Mouse (Mus musculus) T-helper 1 cell (primary cell): ENCODE results near the gene Fgd3.

Experiments used
- in situ Hi-C: fragments of 300-600 bp; cut with MboI, MseI; formaldehyde crosslinking; loops from one replicate; pipeline ENCODE4 v1.15.1; 2025; ENCODE audit warnings: high pct_unique_total_duplicates

The Fgd3 gene

DNA sequence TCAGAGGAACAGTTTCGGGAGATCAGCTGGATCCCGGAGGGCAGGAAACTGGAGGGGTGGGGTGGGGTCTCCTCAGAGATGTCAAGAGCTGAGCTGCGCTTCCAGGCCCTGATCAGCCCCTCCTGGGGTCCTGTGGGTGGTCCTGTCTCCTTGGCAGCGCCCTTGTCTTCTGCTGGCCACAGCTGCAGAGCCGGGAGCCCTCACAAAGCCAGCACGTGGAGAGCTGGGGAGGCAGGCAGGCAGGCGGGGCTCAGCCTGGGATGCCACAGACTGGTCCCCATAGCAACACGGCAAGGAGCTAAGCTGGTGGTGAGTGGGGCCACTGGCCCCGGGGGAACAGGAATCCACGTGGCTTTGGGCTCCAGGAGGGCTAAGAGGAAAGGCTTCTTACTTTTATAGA, at the start of gene Fgd3:
Gene Fgd3, minus strand, starts transcription at position 272 of the 400 bp plus-strand sequence.
- in situ Hi-C loops, result no loop called here

DNA sequence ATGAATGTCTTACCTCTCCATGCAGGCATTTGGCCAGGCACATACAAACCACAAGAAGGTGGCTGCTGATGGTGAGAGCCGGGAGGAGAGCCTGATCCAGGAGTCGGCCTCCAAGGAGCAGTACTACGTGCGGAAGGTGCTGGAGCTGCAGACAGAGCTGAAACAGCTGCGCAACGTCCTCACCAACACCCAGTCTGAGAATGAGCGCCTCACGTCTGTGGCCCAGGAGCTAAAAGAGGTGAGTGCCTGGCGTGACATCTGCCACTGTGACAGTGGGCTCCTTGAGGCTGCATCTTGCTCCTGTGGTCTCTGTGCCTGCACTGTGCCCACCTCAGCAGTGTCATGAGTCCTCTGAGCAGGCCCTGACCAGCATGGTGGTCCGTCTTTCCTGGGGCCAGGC, 49.3 kb upstream of the Fgd3 start:
- in situ Hi-C loops, result no loop called here

DNA sequence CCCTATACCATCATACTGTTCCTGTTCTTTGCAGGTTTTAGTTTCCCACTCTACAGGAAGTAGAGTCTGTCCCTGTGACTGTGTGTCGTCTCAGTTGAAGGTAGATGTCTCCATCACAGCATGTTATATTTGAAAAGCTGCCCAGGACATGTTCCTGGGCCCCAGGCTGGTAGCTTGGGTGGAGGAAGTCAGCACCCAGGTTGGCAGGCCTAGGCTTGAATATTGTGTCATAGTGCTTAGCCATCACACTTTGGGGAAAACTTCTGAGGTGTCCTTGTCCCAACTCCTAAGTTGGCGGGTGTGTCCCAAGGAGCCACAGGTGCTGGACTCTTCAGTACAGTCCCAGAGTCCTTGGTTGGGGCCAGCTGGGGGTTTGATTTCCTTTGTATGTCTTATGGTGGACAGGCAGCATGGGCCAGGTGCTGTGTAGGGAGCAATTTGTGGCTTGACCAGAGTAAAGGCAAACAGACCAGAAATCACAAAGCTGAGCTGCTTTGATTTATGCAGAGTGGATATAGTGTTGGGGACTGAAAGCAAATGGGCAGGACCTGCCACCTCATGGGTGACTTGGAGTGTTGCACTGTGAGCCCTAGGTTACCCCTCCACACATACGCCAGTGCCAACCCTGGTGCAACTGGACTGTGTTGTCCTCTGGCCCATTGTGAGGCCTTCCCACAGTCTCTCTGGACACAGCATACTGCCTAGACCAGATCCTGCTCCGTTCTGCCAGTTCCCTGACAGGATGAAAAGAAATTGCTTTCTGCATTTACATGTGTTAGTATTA, 47.7 kb upstream of the Fgd3 start:
- in situ Hi-C loops, result no loop called here

DNA sequence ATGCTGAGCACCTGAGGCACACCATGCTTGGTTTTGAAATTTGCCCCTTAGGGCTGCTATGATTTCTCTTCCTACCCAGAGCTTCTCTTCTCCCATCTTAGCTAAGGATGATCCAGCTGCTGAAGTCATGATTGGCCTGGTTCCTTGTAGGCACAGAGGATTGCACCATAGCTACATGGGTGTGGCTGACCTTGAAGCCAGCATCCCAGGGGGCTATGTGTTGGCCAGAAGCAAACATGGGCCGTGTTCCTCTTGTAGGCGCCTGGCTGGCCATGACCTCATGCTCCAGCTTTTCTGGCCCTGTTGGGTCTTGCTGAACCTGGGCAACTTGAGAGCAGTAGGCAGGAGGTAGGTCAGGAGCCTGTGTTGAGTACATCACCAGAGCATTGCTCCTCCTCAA, 44.6 kb upstream of the Fgd3 start:
- in situ Hi-C loops, result no loop called here

DNA sequence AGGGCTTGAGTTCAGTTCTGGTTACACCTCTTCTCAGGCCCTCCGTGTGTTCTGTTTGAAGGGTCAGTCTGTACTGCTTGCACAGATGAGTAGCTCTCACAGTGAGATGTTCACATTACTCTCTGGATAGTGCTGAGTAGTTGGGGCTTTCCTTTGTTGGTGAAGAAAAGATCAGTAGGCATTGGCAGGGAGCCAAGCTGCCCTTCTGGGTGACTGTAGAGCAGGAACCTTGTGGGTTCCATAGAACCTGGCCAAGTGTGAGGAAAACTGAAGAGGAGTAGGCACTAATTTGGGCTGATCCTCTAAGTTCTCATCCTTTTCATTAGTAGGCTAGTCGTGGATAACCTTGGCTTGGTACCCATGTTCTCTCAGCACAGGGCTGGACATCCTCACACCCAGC, 42.7 kb upstream of the Fgd3 start:
- in situ Hi-C loops, result no loop called here

DNA sequence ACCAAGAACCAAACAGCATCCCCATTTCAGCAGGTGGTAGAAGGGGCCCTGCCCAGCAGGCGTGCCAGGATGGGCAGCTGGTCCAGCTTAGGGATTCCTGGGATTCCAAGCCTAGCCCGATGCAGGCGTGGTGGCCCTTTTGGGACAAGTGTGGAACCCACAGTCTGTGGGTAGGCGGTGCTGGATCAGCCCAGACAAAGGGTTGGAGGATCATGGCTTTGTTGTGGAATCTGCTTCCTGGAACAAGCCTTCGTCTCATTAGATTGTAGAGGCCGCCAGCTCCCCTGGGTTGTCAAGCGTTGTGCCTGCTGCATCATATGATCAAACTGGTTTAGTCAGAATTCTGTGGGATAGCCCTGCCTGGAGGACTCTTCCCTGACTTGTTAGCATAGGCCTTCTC, 42.3 kb upstream of the Fgd3 start:
- in situ Hi-C loops, result no loop called here

DNA sequence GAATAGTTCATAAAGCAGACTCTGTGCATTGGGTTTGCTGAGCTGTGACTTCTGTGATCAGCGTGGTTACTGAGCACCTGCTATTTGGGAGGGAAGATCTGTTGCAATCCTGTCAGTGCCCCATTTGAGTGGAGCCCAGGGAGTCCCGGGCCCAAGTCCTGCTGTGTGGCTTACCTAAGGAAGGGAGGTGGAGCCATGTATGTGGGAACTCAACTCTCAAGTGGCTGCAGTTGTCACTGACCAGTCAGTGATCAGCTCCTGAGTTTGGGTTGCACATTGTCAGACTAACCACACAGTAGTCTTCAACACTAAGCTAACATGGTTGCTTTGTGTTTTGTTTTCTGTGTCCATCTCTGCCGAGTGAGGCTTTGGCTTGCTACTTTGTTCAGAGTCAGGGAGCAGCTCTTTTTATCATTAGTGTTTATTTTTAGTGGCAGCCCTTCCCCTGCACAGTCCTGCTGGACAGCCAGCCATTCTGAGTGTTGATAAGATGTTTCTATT, 40.8 kb upstream of the Fgd3 start:
- in situ Hi-C loops, result no loop called here

DNA sequence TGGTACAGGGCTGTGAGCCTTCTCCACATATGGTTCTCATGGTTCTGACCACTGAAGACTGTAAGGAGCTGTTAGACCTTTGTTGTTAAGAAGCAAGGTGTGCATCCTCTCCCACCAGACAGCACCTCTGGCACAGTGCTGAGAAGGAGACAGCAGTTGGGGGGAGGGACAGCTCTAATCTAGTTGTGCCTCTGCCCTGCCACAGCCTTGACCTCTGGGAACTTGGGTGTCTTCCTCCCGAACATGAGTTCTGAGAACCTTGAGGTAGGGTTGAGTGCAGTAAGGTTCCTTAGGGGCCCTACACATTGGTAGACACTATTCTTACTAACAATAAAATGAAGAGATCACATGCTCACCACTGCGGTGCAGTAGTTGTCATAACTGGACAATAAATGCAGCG, 38.1 kb upstream of the Fgd3 start:
- in situ Hi-C loops, result no loop called here

DNA sequence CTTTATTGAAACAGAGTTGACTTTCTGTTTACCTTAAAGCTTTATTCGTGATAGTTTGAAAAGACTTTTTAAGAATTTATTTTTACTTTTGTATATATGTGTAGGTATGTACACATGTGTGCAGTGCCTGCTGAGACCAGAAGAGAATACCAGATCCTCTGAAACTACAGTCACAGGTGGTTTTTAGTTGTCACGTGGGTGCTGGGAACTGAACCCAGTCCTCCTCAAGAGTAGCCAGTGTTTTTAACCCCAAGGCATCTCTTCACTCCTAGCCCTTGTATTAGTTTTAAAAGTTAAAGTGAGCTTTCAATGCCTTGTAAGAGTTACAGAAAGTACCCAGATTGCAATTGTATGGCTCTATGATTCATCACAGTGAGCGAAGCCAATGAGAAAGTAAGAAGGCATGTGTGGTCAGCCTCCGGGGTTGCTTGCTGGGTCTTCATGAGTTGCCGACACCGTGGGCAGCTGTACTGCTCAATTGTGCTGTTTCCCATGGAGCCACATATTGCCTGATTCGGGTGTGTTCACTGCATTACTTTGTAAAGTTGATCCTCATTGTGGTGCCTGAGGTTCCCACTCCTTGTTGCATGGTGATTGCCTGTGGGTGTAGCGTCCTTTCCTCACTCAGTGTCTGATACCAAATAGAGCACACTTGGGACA, 37.4 kb upstream of the Fgd3 start:
- in situ Hi-C loops, result no loop called here

DNA sequence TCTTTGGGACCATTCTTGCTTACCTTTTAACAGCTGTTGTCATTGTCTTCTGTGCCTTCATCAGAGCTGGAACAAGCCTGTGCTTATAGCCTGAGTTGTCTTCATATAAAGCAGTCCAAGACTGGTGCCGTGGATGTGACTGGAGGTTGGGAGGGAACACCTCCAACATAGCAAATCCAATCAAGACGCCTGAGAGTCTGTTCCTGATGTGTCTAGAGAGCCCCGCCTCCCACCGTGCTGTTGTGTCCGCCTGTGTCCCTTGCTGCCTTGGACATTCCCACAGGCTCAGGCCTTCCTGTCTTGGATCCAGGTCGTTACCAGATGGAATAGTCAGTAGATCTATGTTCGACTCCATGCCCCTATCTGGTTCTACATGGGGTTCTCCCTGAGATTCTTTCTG, 36.0 kb upstream of the Fgd3 start:
- in situ Hi-C loops, result no loop called here

DNA sequence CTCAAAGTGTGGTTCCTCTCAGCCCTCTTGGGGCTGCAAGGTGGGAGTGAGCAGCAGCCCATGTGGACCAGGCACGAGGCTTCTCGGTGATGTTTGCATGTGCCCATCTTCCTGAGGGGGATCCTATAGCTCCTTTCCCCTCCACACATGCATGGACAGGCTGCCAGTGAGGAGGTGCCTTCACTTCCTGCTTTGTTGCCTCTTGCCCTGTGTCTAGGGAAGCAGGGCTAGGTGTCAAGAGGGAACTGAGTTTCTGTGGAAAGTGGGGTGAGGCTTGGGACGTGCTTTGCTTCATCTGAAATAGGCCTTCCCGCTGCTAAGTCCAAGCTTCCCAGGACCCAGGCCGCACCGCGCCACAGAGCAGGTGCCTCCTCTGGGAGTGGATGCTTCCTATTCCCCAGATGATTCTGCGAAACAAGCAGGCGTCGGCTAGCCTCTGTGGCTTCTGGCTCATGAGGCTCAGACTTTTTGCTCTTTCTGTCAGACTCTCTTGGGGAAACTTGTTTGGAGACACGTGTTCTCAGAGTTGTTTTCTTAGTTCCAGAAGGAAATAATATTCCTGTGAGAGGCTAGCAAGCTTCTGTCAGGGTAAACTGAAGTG, 35.5 kb upstream of the Fgd3 start:
- in situ Hi-C loops, result no loop called here

DNA sequence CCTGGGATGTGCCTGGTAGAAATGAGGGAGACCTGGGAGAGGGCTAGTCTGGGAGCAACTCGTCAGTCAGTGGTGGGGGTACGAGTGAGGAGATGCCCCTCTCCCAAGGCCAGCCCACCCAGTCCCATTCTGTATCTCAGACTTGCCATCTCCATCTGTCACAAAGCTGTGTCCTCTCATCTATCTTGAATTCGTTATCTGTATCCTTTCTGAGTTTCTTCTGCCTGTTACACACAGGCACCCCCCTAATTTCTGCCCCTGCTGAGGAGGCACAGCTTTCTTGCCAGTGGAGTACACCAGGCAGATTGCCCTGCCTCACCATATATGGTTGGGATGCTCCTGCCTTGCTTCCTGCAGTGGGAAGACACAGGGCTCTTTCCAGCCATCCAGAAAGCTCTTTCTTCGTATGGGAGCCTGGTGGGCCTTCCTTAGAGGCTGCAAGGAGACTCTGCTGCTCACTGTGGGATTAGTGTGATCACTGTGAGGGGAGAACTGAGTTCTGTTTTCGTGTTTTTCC, 33.9 kb upstream of the Fgd3 start:
- in situ Hi-C loops, result no loop called here

DNA sequence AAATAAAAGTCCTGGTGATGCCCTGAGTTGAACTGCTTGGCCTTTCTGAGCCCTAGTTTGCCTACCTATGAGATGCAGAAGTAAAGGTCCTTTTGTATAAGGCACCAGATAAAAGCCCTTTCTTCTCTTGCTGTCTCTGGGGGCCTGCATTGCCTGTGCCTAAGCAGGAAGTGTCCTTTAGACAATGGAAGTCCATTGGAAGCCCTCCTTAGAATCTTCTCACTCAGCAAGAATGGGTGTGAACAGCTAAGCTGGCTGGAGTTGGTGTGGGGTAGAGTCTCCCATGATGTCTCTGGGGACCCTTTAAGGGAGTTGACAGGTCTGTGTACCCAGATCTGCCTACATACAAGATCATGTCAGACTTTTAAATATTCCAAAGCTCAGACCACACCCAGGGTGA, 33.3 kb upstream of the Fgd3 start:
- in situ Hi-C loops, result no loop called here

DNA sequence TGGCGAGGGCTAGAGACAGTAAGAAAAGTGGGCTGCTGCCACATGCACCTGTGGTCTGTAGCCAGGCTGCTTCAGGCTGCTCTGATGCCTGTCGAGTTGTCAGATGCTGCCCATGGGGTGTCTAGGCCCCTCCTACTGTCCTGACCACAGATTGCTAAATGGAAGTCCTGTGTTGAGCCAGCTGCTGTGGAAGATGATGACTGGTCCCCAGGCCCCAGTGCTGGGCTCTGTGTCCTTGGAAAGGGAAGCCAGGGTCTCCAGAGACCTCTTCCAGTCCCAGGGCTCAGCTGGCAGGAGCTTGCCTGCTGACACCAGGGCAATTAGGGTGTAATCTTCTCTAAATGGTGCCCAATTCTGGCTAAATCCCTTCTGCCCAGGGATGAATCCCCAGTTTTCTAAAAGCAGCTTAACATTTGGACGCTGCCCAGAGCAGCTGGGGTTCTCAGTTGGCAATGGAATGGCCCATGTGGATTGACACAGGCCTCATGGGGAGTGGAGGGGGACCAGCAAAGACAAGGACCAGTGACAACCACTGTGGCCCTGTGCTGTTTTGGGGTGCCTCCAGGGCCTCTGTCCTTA, 32.6 kb upstream of the Fgd3 start:
- in situ Hi-C loops, result no loop called here

DNA sequence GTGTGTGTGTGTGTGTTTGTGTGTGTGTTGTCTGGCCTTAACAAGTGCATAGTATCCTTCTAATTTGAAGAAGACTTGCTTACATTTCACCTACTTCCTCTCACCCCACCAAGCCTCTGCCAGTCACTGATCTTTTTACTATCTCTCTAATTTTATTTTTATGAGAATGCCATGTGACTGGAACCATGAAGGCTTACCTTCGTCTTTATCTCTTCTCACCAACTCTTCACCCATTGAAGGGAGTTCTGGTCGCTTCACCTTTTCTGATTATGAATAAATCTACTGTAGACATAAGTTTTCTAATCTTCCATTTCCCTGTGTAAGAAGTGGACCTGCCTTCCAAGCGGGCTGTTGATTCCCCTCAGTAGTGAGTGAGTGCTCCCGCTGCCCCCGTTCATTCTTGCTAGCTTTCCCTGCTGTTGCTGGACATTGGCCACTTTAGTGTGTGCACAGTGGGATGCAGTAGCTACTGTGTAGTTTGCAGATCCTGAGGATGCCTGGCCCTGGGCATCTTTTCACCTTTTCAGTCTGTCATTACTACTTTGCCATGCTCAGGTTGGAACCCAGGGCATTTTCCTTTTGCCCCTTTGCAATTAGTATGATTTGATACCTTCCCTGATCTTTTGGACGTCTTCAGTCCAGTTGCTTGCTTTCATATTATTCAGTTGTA, 29.9 kb upstream of the Fgd3 start:
- in situ Hi-C loops, result loop anchor here (25.0 kb wide), 1 partner anchor 813 kb away; no protein-coding TSS in a partner anchor

DNA sequence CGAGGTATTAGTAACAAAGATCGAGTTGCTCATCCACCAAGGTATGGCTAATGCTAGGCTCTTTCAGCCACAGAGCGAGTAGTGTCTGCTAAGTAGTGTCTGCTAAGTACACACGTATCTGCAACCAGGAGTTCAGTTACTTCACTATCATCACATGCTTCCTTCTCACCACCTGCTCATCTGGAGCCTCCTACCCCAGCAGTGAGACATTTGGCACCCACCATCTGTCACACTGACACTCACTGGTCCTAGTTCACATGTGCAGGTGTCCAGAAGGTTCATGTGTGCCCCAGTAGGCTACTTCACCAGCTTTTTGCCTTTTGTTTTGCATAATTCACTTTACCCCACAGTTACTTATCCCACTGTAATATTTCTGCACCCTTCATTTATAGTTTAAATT, 29.2 kb upstream of the Fgd3 start:
- in situ Hi-C loops, result loop anchor here (25.0 kb wide), 1 partner anchor 812 kb away; no protein-coding TSS in a partner anchor

DNA sequence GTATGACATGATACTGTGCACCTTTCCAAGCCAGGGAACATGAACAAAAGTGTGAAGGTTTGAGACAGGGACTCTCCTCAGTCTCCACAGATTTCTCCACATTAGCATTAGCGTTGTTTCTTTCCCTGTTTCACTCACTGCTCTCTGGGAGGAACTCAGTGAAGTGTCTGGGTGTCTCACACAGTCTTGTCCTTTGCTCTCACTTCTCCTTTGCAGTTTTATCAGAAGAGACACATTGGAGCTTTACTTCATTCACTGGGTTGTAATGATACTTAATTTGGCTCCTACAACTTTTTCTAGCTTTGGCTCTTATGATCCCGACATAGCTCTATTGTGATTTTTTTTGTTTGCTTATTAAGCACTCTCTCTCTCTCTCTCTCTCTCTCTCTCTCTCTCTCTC, 28.4 kb upstream of the Fgd3 start:
- in situ Hi-C loops, result loop anchor here (25.0 kb wide), 1 partner anchor 811 kb away; no protein-coding TSS in a partner anchor

DNA sequence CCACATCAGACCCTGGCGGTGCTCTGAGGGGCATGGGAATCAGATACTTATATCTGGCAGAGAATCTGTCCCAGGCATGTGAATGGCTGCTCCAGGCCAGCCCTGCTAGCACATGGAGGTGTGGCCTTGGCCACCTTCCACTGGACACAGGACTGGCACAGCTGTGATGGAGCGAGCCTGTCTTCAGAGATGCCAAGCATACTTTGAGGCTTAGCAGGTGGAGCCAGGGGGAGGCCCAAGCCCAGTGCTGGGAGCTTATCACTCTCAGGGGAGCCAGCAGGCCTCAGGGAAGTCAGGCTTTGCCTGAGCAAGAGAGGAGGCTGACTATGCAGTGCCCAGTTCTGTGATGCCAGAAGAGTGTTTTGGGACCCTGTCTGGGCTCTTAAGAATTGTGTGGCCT, 25.4 kb upstream of the Fgd3 start:
- in situ Hi-C loops, result loop anchor here (25.0 kb wide), 1 partner anchor 808 kb away; no protein-coding TSS in a partner anchor

DNA sequence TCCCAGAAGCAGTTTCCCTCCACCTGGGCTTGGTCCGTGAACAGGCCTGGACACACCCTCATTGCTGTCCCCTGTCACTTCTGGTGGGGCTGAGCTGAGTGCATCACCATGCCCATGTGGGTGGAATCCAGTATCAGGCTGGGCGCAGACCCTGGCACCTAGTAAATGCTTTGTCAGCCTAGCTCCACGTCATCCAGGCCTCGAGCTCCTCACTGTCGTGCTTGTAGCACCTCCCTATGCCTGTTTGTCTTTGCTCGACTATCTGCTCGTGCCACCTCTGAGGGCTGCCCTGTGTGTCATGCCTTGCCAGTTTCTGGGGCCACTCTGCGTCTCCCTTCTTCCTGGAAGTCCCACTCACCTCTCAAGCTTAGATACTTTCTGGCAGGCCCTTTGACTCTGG, 24.5 kb upstream of the Fgd3 start:
- in situ Hi-C loops, result loop anchor here (5.0 to 25.0 kb wide), 2 partner anchors 78 to 807 kb away; partner anchors contain the start of gene Ippk

DNA sequence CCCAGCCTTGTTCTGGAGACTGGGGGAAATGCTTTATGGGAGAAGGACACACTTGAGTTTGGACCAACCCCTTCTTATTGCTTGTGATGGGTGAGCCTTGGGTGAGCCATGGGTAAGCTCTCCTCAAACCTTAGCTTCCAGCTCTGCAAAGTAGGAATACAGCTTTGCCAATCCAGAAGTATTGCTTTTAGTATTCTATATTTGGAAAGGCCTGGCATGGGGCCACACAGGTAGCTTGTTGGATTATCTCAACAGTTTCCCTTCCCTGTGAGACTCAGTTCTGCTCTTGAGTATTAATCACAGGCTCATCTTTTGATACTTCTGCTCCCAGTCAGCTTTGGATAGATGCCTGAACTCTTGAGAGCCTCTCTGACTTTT, 22.6 kb upstream of the Fgd3 start:
- in situ Hi-C loops, result loop anchor here (5.0 to 25.0 kb wide), 2 partner anchors 80 to 805 kb away; partner anchors contain the start of gene Ippk
